Mouse (Mus musculus): ENCODE data around the gene Slc41a2.

- TF ChIP-seq EP300 (IDR thresholded peaks at IDR 0.05; ENCODE audit: insufficient read depth, low read depth, low read length) (no peak), CTCF (IDR thresholded peaks at IDR 0.05) (no peak), POLR2A (IDR thresholded peaks at IDR 0.05; ENCODE audit: insufficient read depth, low read depth, low read length) (no peak)
Measured at GRCm38 (mm10) chr10:83378083-83378833, 40.6 kb upstream of the Slc41a2 start.

Measured in heart, adult 2 months (tissue).